Mouse (Mus musculus) layer of hippocampus, adult 9-10 months (tissue): Measurements from ENCODE around the gene Vkorc1.
"Not testable (repeated sequence)": the region's sequence is repeated elsewhere in the genome, so short reads cannot be mapped to it uniquely, and the experiment has no call there.

Experiments used
- DNase-seq: peaks from one replicate; pipeline ENCODE4 v3.0.0; 2022; ENCODE audit warnings: low spot score

The Vkorc1 gene

GRCm38 (mm10) chr7:127895442-127895841, at the start of gene Vkorc1, which contains the start of gene Gm21974:
TSS of gene Vkorc1 (minus strand) at chr7:127895617.
TSS of gene Gm21974 (minus strand) at chr7:127895454.
- DNase-seq, result peak; percentile 93

GRCm38 (mm10) chr7:127944614-127945013, 49.2 kb upstream of the Vkorc1 start:
- no peak for DNase-seq

- DNase-seq, result not testable (repeated sequence)
These were observed 46.7 kb upstream of the Vkorc1 start for GRCm38 (mm10) chr7:127942097-127942496.

- no peak for DNase-seq
These were observed 40.9 kb upstream of the Vkorc1 start for GRCm38 (mm10) chr7:127936216-127936884.

GRCm38 (mm10) chr7:127935748-127936159, 40.3 kb upstream of the Vkorc1 start:
- no peak for DNase-seq

GRCm38 (mm10) chr7:127935028-127935722, 39.8 kb upstream of the Vkorc1 start:
- peak; percentile 85 for DNase-seq

GRCm38 (mm10) chr7:127934075-127934474, 38.7 kb upstream of the Vkorc1 start:
- DNase-seq, result no peak

GRCm38 (mm10) chr7:127932273-127933031, 37.0 kb upstream of the Vkorc1 start:
- no peak for DNase-seq

GRCm38 (mm10) chr7:127931351-127932135, 36.1 kb upstream of the Vkorc1 start:
- DNase-seq, result no peak

- no peak for DNase-seq
These were observed 35.2 kb upstream of the Vkorc1 start for GRCm38 (mm10) chr7:127930636-127931035.

- DNase-seq, result no peak
These were observed 34.5 kb upstream of the Vkorc1 start, which contains the start of gene Prss8 for GRCm38 (mm10) chr7:127929923-127930322. TSS of gene Prss8 (minus strand) at chr7:127930104.

GRCm38 (mm10) chr7:127928596-127928995, 33.2 kb upstream of the Vkorc1 start:
- no peak for DNase-seq

- DNase-seq, result no peak
These were observed 32.3 kb upstream of the Vkorc1 start for GRCm38 (mm10) chr7:127927726-127928125.

GRCm38 (mm10) chr7:127926846-127927245, 31.4 kb upstream of the Vkorc1 start:
- no peak for DNase-seq

GRCm38 (mm10) chr7:127926066-127926465, 30.6 kb upstream of the Vkorc1 start:
- DNase-seq, result no peak

- DNase-seq, result no peak
These were observed 29.8 kb upstream of the Vkorc1 start for GRCm38 (mm10) chr7:127925252-127925651.

GRCm38 (mm10) chr7:127923714-127924113, 28.3 kb upstream of the Vkorc1 start:
- DNase-seq, result no peak

GRCm38 (mm10) chr7:127922451-127923275, 27.2 kb upstream of the Vkorc1 start:
- no peak for DNase-seq

GRCm38 (mm10) chr7:127921516-127921915, 26.1 kb upstream of the Vkorc1 start:
- no peak for DNase-seq

GRCm38 (mm10) chr7:127919290-127919689, 23.9 kb upstream of the Vkorc1 start:
- DNase-seq, result no peak

GRCm38 (mm10) chr7:127918203-127918602, 22.8 kb upstream of the Vkorc1 start:
- no peak for DNase-seq
